Mouse (Mus musculus) MEL (cell line): ENCODE measurements around the gene Hoxa9. TPM values are rescaled to one million over a fixed set of nuclear protein-coding genes. Genes with fewer than 3 reads are reported as not detected.

Source experiments
- DNase-seq: peaks from one replicate; pipeline ENCODE4 v3.0.0; 2011; ENCODE audit warnings: low read depth, low spot score
- H3K27ac ChIP-seq: 2 replicates; pipeline ENCODE4 v1.5.1; 2012; ENCODE audit warnings: low read depth, mild to moderate bottlenecking, control low read depth, low read length, moderate library complexity; ENCODE audit not compliant: control insufficient read depth
- H3K27me3 ChIP-seq, 2 experiments: fragments of 150-350 bp in 1 of 2; sonication (generic) in 1 of 2; 2 replicates each; pipeline ENCODE4 v1.6.1; 2012; ENCODE audit warnings: low read length in 2 of 2, mild to moderate bottlenecking in 2 of 2, improper control_type of control experiment in 1 of 2, moderate library complexity in 1 of 2; ENCODE audit not compliant: insufficient read depth in 2 of 2, control insufficient read depth in 1 of 2
- H3K36me3 ChIP-seq, 2 experiments: 2 replicates each; pipeline ENCODE4 v1.6.1; 2012 to 2014; ENCODE audit warnings: low read length in 2 of 2, improper control_type of control experiment in 1 of 2, inconsistent platforms in 1 of 2, mild to moderate bottlenecking in 1 of 2; ENCODE audit not compliant: insufficient read depth in 2 of 2, control insufficient read depth in 1 of 2
- H3K4me1 ChIP-seq, 2 experiments: fragments of 150-350 bp in 1 of 2; sonication (generic) in 1 of 2; 2 replicates each; pipeline ENCODE4 v1.6.1; 2012; ENCODE audit warnings: low read length in 2 of 2, improper control_type of control experiment in 1 of 2, mild to moderate bottlenecking in 1 of 2; ENCODE audit not compliant: insufficient read depth in 2 of 2, control insufficient read depth in 1 of 2
- H3K4me3 ChIP-seq, 2 experiments: fragments of 150-350 bp in 1 of 2; sonication (generic) in 1 of 2; 2 replicates each; pipeline ENCODE4 v1.5.1; 2012; ENCODE audit warnings: low read depth in 2 of 2, low read length in 2 of 2, mild to moderate bottlenecking in 2 of 2, moderate library complexity in 2 of 2, control low read depth in 1 of 2, improper control_type of control experiment in 1 of 2; ENCODE audit not compliant: control insufficient read depth in 1 of 2, insufficient read depth in 1 of 2
- H3K79me2 ChIP-seq: 2 replicates; pipeline ENCODE4 v1.6.1; 2012; ENCODE audit warnings: mild to moderate bottlenecking, low read length, moderate library complexity; ENCODE audit not compliant: control insufficient read depth, poor library complexity, insufficient read depth
- H3K9ac ChIP-seq: 2 replicates; pipeline ENCODE4 v1.6.1; 2012; ENCODE audit warnings: low read depth, mild to moderate bottlenecking, control low read depth, low read length, moderate library complexity; ENCODE audit not compliant: control insufficient read depth, poor library complexity, severe bottlenecking
- H3K9me3 ChIP-seq: fragments of 150-350 bp; sonication (generic); replicated peaks from 2 replicates; pipeline ENCODE4 v1.6.1; 2012; ENCODE audit warnings: mild to moderate bottlenecking, low read length, improper control_type of control experiment, moderate library complexity; ENCODE audit not compliant: insufficient read depth
- BHLHE40 ChIP-seq: IDR thresholded peaks from 2 replicates; pipeline ENCODE4 v1.6.1; 2012; ENCODE audit warnings: low read depth, mild to moderate bottlenecking, inconsistent platforms, low read length, improper control_type of control experiment, borderline replicate concordance
- CHD1 ChIP-seq: IDR thresholded peaks from 2 replicates; pipeline ENCODE4 v1.6.1; 2012; ENCODE audit warnings: low read depth, mild to moderate bottlenecking, inconsistent platforms, low read length, improper control_type of control experiment
- CHD2 ChIP-seq: IDR thresholded peaks from 2 replicates; pipeline ENCODE4 v1.6.1; 2011; ENCODE audit warnings: low read length, improper control_type of control experiment
- E2F4 ChIP-seq: IDR thresholded peaks from 2 replicates; pipeline ENCODE4 v1.6.1; 2011; ENCODE audit warnings: low read depth, low read length, improper control_type of control experiment, borderline replicate concordance
- ETS1 ChIP-seq: IDR thresholded peaks from 2 replicates; pipeline ENCODE4 v1.6.1; 2012; ENCODE audit warnings: low read depth, mild to moderate bottlenecking, inconsistent platforms, low read length, improper control_type of control experiment, moderate library complexity
- JUND ChIP-seq: IDR thresholded peaks from 2 replicates; pipeline ENCODE4 v1.6.1; 2011; ENCODE audit warnings: low read depth, mild to moderate bottlenecking, improper control_type of control experiment, low read length
- KAT2A ChIP-seq: conservative IDR thresholded peaks from 2 replicates; pipeline ENCODE4 v1.6.1; 2012; ENCODE audit warnings: low read depth, low read length, improper control_type of control experiment, inconsistent platforms
- MAFK ChIP-seq: IDR thresholded peaks from 2 replicates; pipeline ENCODE4 v1.6.1; 2011; ENCODE audit warnings: low read depth, mild to moderate bottlenecking, low read length, improper control_type of control experiment, borderline replicate concordance
- MAX ChIP-seq: IDR thresholded peaks from 2 replicates; pipeline ENCODE4 v1.6.1; 2011; ENCODE audit warnings: low read length, improper control_type of control experiment
- MAZ ChIP-seq: IDR thresholded peaks from 2 replicates; pipeline ENCODE4 v1.6.1; 2012; ENCODE audit warnings: low read depth, mild to moderate bottlenecking, inconsistent platforms, low read length, improper control_type of control experiment
- MEF2A ChIP-seq: IDR thresholded peaks from 2 replicates; pipeline ENCODE4 v1.6.1; 2014; ENCODE audit warnings: low read depth, mild to moderate bottlenecking, inconsistent platforms, low read length, improper control_type of control experiment; ENCODE audit not compliant: poor library complexity, insufficient replicate concordance, severe bottlenecking; ENCODE audit errors: extremely low read depth
- MYB ChIP-seq: IDR thresholded peaks from 2 replicates; pipeline ENCODE4 v1.6.1; 2011; ENCODE audit warnings: mild to moderate bottlenecking, low read depth, low read length, improper control_type of control experiment
- MYC ChIP-seq: IDR thresholded peaks from 2 replicates; pipeline ENCODE4 v1.6.1; 2011; ENCODE audit warnings: low read depth, mild to moderate bottlenecking, low read length, improper control_type of control experiment, moderate library complexity
- NELFE ChIP-seq: IDR thresholded peaks from 2 replicates; pipeline ENCODE4 v1.6.1; 2011; ENCODE audit warnings: low read depth, low read length, improper control_type of control experiment
- POLR2A ChIP-seq, 2 experiments: IDR thresholded peaks; 2 replicates each; pipeline ENCODE4 v1.6.1; 2011 to 2012; ENCODE audit warnings: low read length in 2 of 2, mild to moderate bottlenecking in 2 of 2, control low read depth in 1 of 2, improper control_type of control experiment in 1 of 2, low read depth in 1 of 2, moderate library complexity in 1 of 2; ENCODE audit not compliant: control insufficient read depth in 1 of 2, insufficient read depth in 1 of 2, poor library complexity in 1 of 2
- POLR2AphosphoS5 ChIP-seq: IDR thresholded peaks from 2 replicates; pipeline ENCODE4 v1.6.1; 2012; ENCODE audit warnings: low read depth, borderline replicate concordance, mild to moderate bottlenecking, inconsistent platforms, low read length, moderate library complexity, mixed read lengths
- RAD21 ChIP-seq: IDR thresholded peaks from 2 replicates; pipeline ENCODE4 v1.6.1; 2011; ENCODE audit warnings: mild to moderate bottlenecking, low read depth, low read length, improper control_type of control experiment
- RCOR1 ChIP-seq: IDR thresholded peaks from 2 replicates; pipeline ENCODE4 v1.6.1; 2012; ENCODE audit warnings: low read depth, mild to moderate bottlenecking, inconsistent platforms, low read length, improper control_type of control experiment
- SIN3A ChIP-seq: IDR thresholded peaks from 2 replicates; pipeline ENCODE4 v1.6.1; 2012; ENCODE audit warnings: low read length, improper control_type of control experiment, inconsistent platforms
- TBP ChIP-seq: IDR thresholded peaks from 2 replicates; pipeline ENCODE4 v1.8.0; 2011; ENCODE audit warnings: low read depth, low read length, improper control_type of control experiment
- TCF12 ChIP-seq: IDR thresholded peaks from 2 replicates; pipeline ENCODE4 v1.6.1; 2014; ENCODE audit warnings: low read depth, mild to moderate bottlenecking, inconsistent platforms, low read length, improper control_type of control experiment, moderate library complexity
- USF1 ChIP-seq: IDR thresholded peaks from 2 replicates; pipeline ENCODE4 v1.6.1; 2014; ENCODE audit warnings: low read depth, mild to moderate bottlenecking, inconsistent platforms, low read length, improper control_type of control experiment, moderate library complexity
- ZKSCAN1 ChIP-seq: IDR thresholded peaks from 2 replicates; pipeline ENCODE4 v1.6.1; 2012; ENCODE audit warnings: low read depth, mild to moderate bottlenecking, inconsistent platforms, low read length, improper control_type of control experiment, moderate library complexity
- ZNF384 ChIP-seq: IDR thresholded peaks from 2 replicates; pipeline ENCODE4 v1.6.1; 2012; ENCODE audit warnings: low read depth, mild to moderate bottlenecking, inconsistent platforms, low read length, improper control_type of control experiment
- polyA plus RNA-seq, 2 experiments: library from polyadenylated mRNA; stranded (reverse) in 1 of 2; unstranded in 1 of 2; fragments of >175 nt in 1 of 2; fragments of >200 nt in 1 of 2; gene quantifications; 2 replicates each; pipeline versions ENCODE4 v1.2.1 to v1.2.4; 2012; ENCODE audit warnings: low replicate concordance in 2 of 2, low read depth in 1 of 2; ENCODE audit not compliant: insufficient read length in 2 of 2, insufficient read depth in 1 of 2, missing spikeins in 1 of 2
- total RNA-seq: library from RNA; depleted of rRNA; stranded (reverse); fragments of 300-350 nt; gene quantifications from 2 replicates; pipeline ENCODE4 v1.2.3, GENCODE M21; 2012

Gene Hoxa9
- total and polyA plus RNA-seq, 3 experiments: not detected

- DNase-seq: no peak
- H3K27ac ChIP-seq: no peak overlapping the region
- no peak overlapping the region for H3K9ac ChIP-seq
- H3K27me3 ChIP-seq: no peaks in the 10 kb centered on the region
- H3K9me3 ChIP-seq: no peaks in the 10 kb centered on the region
- no peaks in the 10 kb centered on the region for H3K36me3 ChIP-seq
- H3K79me2 ChIP-seq: no peaks in the 10 kb centered on the region; the same call in 1 of the 2 replicates
- TF ChIP-seq SIN3A: no peak
- TF ChIP-seq ZKSCAN1: no peak
- no peak for TF ChIP-seq RCOR1
- no peak for TF ChIP-seq POLR2AphosphoS5
- TF ChIP-seq MAZ: no peak
- no peak for TF ChIP-seq RAD21
- no peak for TF ChIP-seq MYB
- TF ChIP-seq POLR2A (IDR thresholded peaks at IDR 0.05; ENCODE audit: control insufficient read depth in 1 of 2, insufficient read depth in 1 of 2, low read depth in 1 of 2, low read length in 2 of 2, poor library complexity in 1 of 2): no peak
- TF ChIP-seq NELFE: no peak
- TF ChIP-seq USF1: no peak
- no peak for TF ChIP-seq CHD2
- TF ChIP-seq BHLHE40: no peak
- TF ChIP-seq MAX: no peak
- TF ChIP-seq MYC: no peak
- TF ChIP-seq MEF2A: no peak
- no peak overlapping the region for H3K4me3 ChIP-seq
- H3K4me1 ChIP-seq: no peaks in the 10 kb centered on the region
These were observed 30.1 kb downstream of the Hoxa9 start for GRCm38 (mm10) chr6:52200751-52201250.

- DNase-seq: no peak
- H3K9ac ChIP-seq: no peak overlapping the region
- no peaks in the 10 kb centered on the region for H3K27me3 ChIP-seq
These were observed 30.7 kb downstream of the Hoxa9 start for GRCm38 (mm10) chr6:52200073-52200750.

More at GRCm38 (mm10) chr6:52200073-52200750, 30.7 kb downstream of the Hoxa9 start:
- Histone ChIP-seq H3K79me2 (no peaks in the 10 kb centered on the region; the same call in 1 of the 2 replicates), H3K36me3 (no peaks in the 10 kb centered on the region), H3K27ac (no peak overlapping the region), H3K9me3 (no peaks in the 10 kb centered on the region), H3K4me3 (no peak overlapping the region), H3K4me1 (no peaks in the 10 kb centered on the region)
- TF ChIP-seq ETS1: no peak
- no peak for TF ChIP-seq JUND
- no peak for TF ChIP-seq MAX
- no peak for TF ChIP-seq POLR2A (IDR thresholded peaks at IDR 0.05; ENCODE audit: control insufficient read depth in 1 of 2, insufficient read depth in 1 of 2, low read depth in 1 of 2, low read length in 2 of 2, poor library complexity in 1 of 2)
- no peak for TF ChIP-seq BHLHE40
- TF ChIP-seq E2F4: no peak
- no peak for TF ChIP-seq TCF12
- TF ChIP-seq ZNF384: no peak
- no peak for TF ChIP-seq MAFK
- TF ChIP-seq CHD1: no peak
- TF ChIP-seq NELFE: no peak
- no peak for TF ChIP-seq MYC
- TF ChIP-seq KAT2A: no peak
- no peak for TF ChIP-seq TBP
